Mouse (Mus musculus) myocyte (in vitro differentiated cells): ENCODE data around the gene Cacna2d3. TPM values are rescaled to one million over a fixed set of nuclear protein-coding genes. Genes with fewer than 3 reads are reported as not detected.

Experiments used
- H3K27me3 ChIP-seq: one replicate; pipeline ENCODE4 v1.6.1; 2011; ENCODE audit not compliant: control insufficient read depth, insufficient read depth, insufficient read length
- H3K36me3 ChIP-seq: one replicate; pipeline ENCODE4 v1.6.1; 2011; ENCODE audit not compliant: control insufficient read depth, insufficient read depth
- H3K4me2 ChIP-seq: one replicate; pipeline ENCODE4 v1.6.1; 2011; ENCODE audit warnings: low read depth, control low read depth
- H3K4me3 ChIP-seq: one replicate; pipeline ENCODE4 v1.5.1; 2011; ENCODE audit warnings: mild to moderate bottlenecking, control low read depth, moderate library complexity
- H3K79me2 ChIP-seq: one replicate; pipeline ENCODE4 v1.6.1; 2011; ENCODE audit not compliant: control insufficient read depth, insufficient read depth
- H3ac ChIP-seq: one replicate; pipeline ENCODE4 v1.6.1; 2011; ENCODE audit not compliant: control insufficient read depth, insufficient read length
- CEBPB ChIP-seq: IDR thresholded peaks from 2 replicates; pipeline ENCODE4 v1.6.1; 2011; ENCODE audit warnings: mild to moderate bottlenecking, moderate library complexity; ENCODE audit not compliant: poor library complexity, insufficient read depth, severe bottlenecking
- E2F4 ChIP-seq: IDR thresholded peaks from one replicate; pipeline ENCODE4 v1.6.1; 2011; ENCODE audit warnings: mild to moderate bottlenecking, control low read depth, moderate library complexity; ENCODE audit not compliant: insufficient read depth
- MAX ChIP-seq: IDR thresholded peaks from one replicate; pipeline ENCODE4 v1.6.1; 2011; ENCODE audit warnings: low read depth, mild to moderate bottlenecking, control low read depth
- MYOD1 ChIP-seq, 3 experiments: IDR thresholded peaks; one replicate each; pipeline ENCODE4 v1.6.1; 2011; ENCODE audit warnings: control low read depth in 2 of 3, low read depth in 2 of 3, mild to moderate bottlenecking in 2 of 3, moderate library complexity in 1 of 3; ENCODE audit not compliant: insufficient read length in 2 of 3, control insufficient read depth in 1 of 3
- MYOG ChIP-seq, 3 experiments: IDR thresholded peaks; one replicate each; pipeline ENCODE4 v1.6.1; 2011; ENCODE audit warnings: control low read depth in 2 of 3, low read depth in 2 of 3, mild to moderate bottlenecking in 2 of 3; ENCODE audit not compliant: insufficient read length in 2 of 3, control insufficient read depth in 1 of 3, insufficient read depth in 1 of 3
- POLR2A ChIP-seq: IDR thresholded peaks from one replicate; pipeline ENCODE4 v1.6.1; 2011; ENCODE audit warnings: low read depth, mild to moderate bottlenecking, control low read depth, moderate library complexity; ENCODE audit not compliant: insufficient read length
- POLR2AphosphoS2 ChIP-seq: IDR thresholded peaks from one replicate; pipeline ENCODE4 v1.6.1; 2011; ENCODE audit warnings: low read depth, control low read depth; ENCODE audit not compliant: insufficient read length
- REST ChIP-seq: IDR thresholded peaks from one replicate; pipeline ENCODE4 v1.6.1; 2011; ENCODE audit warnings: mild to moderate bottlenecking, control low read depth, moderate library complexity; ENCODE audit not compliant: insufficient read depth, insufficient read length
- SRF ChIP-seq: IDR thresholded peaks from one replicate; pipeline ENCODE4 v1.6.1; 2011; ENCODE audit warnings: low read depth; ENCODE audit not compliant: control insufficient read depth, insufficient read length
- TCF12 ChIP-seq: IDR thresholded peaks from one replicate; pipeline ENCODE4 v1.6.1; 2011; ENCODE audit warnings: mild to moderate bottlenecking, control low read depth; ENCODE audit not compliant: poor library complexity, insufficient read depth, severe bottlenecking
- TCF3 ChIP-seq: IDR thresholded peaks from one replicate; pipeline ENCODE4 v1.6.1; 2011; ENCODE audit warnings: low read depth, control low read depth; ENCODE audit not compliant: insufficient read length
- USF1 ChIP-seq: IDR thresholded peaks from one replicate; pipeline ENCODE4 v1.6.1; 2011; ENCODE audit warnings: low read depth, mild to moderate bottlenecking, control low read depth, moderate library complexity
- polyA plus RNA-seq: library from polyadenylated mRNA; unstranded; fragments of >200 nt; fragmentation: generic; extraction: Trizol; gene quantifications from one replicate; pipeline ENCODE4 v1.2.1, GENCODE M21; 2012; ENCODE audit warnings: missing spikeins

Gene Cacna2d3
- polyA plus RNA-seq, 1 experiment = 0.10 TPM

DNA sequence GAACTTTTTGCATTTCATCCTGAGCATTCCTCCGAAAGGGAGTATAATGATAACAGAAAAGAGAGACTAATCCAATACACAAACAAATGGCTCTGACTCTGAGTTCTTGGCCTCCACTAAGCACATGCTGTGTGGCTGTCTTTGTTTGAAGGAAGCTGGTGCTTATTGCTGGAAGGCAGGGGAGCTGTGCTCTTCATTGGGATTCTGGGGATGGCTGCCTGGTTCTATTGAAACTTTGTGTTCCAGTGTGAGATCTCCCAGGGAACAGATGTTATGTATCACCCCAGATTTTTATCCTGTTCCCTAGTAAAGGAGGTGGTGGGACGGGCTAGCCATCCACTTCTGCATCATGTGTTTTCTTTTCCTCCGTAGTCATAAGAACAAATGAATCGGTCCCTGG lies 856.7 kb downstream of the Cacna2d3 start:
- TF ChIP-seq MYOG (IDR thresholded peaks at IDR 0.05; ENCODE audit: control insufficient read depth in 1 of 3, insufficient read depth in 1 of 3, insufficient read length in 2 of 3, low read depth in 2 of 3) (no peak), REST (no peak), MYOD1 (IDR thresholded peaks at IDR 0.05; ENCODE audit: control insufficient read depth in 1 of 3, insufficient read length in 2 of 3, low read depth in 2 of 3) (no peak), CEBPB (no peak), MAX (no peak), POLR2A (no peak), TCF12 (no peak), TCF3 (no peak), USF1 (no peak), SRF (no peak), E2F4 (no peak), POLR2AphosphoS2 (no peak)
- Histone ChIP-seq H3K4me2 (no peak overlapping the region), H3K27me3 (no peaks in the 10 kb centered on the region), H3K36me3 (no peaks in the 10 kb centered on the region), H3K79me2 (no peaks in the 10 kb centered on the region), H3K4me3 (no peak overlapping the region), H3ac (no peak overlapping the region)

DNA sequence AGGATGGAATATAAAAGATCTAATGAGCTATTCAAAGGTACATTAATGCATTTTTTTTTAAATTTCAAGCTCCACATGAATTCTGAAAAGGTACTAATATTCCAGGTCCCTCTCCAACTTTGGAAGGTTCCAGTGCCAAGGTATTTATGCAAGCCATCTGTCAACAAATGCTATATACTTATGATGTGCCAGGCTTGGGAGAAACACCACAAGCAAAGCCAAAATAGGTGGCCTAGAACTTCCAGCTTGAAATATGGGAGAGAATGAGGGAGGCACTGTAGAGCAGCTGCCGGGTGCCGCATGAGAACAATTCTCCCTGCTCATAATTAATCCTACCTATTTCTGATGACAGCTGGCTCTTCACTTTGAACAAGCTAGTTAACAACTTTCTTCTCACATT lies 860.5 kb downstream of the Cacna2d3 start:
- TF ChIP-seq REST (no peak), MYOD1 (IDR thresholded peaks at IDR 0.05; ENCODE audit: control insufficient read depth in 1 of 3, insufficient read length in 2 of 3, low read depth in 2 of 3) (no peak), POLR2A (no peak), TCF3 (no peak), MAX (no peak), USF1 (no peak), POLR2AphosphoS2 (no peak), TCF12 (no peak), SRF (no peak)
- Histone ChIP-seq H3K4me3 (no peak overlapping the region), H3K79me2 (no peaks in the 10 kb centered on the region), H3K4me2 (no peak overlapping the region), H3K36me3 (no peaks in the 10 kb centered on the region), H3K27me3 (no peaks in the 10 kb centered on the region), H3ac (no peak overlapping the region)

Other genes with a start within 250 kb of the Cacna2d3 start
- 102 TPM for gene Selenok, start 246.4 kb upstream of the Cacna2d3 start, polyA plus RNA-seq